Mouse (Mus musculus): Measurements from ENCODE around the gene Pla2g2d. TPM values are rescaled to one million over a fixed set of nuclear protein-coding genes. Genes with fewer than 3 reads are reported as not detected.

The Pla2g2d gene
- total and polyA plus RNA-seq, 2 experiments from 2014 or later: 0.23 to 0.38 TPM

GRCm38 (mm10) chr4:138745884-138746283, 29.7 kb upstream of the Pla2g2d start:
- 64% methylated on average over 4 of the region's 4 CpGs for WGBS

DNA sequence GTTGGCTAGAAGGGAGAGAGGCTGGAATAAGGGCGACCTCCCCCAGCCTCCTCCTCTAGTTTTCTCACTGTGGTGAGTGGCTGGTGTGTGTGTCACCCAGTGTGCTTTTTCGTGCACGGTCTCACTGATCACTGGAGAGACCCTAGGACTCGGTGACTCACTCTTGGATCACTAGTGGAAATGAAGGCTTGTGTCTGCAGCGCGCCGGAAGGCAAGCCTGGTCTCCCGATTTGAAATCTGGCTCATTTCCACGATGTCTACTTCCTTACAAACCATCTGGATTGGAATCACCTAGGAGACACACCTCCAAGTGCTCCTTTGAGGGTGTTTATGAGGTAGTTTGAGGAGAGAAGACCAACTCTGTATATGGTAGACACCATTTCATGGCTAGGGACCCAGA, 28.7 kb upstream of the Pla2g2d start:
- Histone ChIP-seq H3K4me2 (ENCODE audit: low read depth) (no peak overlapping the region), H3K9me3 (ENCODE audit: low read length) (no peaks in the 10 kb centered on the region), H3K4me3 (ENCODE audit: low read depth, low read length) (no peak overlapping the region), H3K36me3 (ENCODE audit: insufficient read depth) (no peaks in the 10 kb centered on the region), H3K9ac (no peak overlapping the region), H3K27me3 (ENCODE audit: insufficient read depth, low read length) (no peaks in the 10 kb centered on the region), H3K4me1 (ENCODE audit: insufficient read depth) (no peaks in the 10 kb centered on the region), H3K27ac (ENCODE audit: low read depth, low read length) (no peak overlapping the region)
- ATAC-seq (no peak), DNase-seq (no peak)
- 89% methylated on average over 9 of the region's 9 CpGs for WGBS
- TF ChIP-seq CTCF (IDR thresholded peaks at IDR 0.05; ENCODE audit: low read depth): no peak

More at GRCm38 (mm10) chr4:138745884-138746283, 29.7 kb upstream of the Pla2g2d start:
- Histone ChIP-seq H3K36me3 (ENCODE audit: insufficient read depth) (no peaks in the 10 kb centered on the region), H3K4me1 (ENCODE audit: insufficient read depth) (no peaks in the 10 kb centered on the region), H3K9ac (no peak overlapping the region), H3K4me2 (ENCODE audit: low read depth) (no peak overlapping the region), H3K4me3 (ENCODE audit: low read depth, low read length) (no peak overlapping the region), H3K9me3 (ENCODE audit: low read length) (no peaks in the 10 kb centered on the region), H3K27ac (ENCODE audit: low read depth, low read length) (no peak overlapping the region), H3K27me3 (ENCODE audit: insufficient read depth, low read length) (no peaks in the 10 kb centered on the region)
- DNase-seq: no peak
- no peak for TF ChIP-seq CTCF (IDR thresholded peaks at IDR 0.05; ENCODE audit: low read depth)
- ATAC-seq: no peak

DNA sequence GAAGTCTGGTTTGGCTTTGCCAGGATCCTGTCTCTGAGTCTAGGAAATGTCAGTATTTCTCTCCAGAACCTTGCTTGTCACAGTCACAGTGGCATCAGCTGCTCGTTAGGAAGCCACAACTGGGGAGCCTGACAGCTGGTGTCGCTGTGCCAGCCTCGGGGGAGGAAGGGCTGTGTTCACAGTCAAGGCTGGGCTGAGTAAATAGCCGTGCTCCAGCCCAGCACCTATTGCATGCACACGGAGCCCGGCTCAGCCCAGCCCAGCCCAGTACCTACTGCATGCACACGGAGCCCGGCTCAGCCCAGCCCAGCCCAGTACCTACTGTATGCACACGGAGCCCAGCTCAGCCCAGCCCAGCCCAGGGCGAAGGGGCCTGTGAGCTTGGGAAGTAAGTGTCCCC, 27.7 kb upstream of the Pla2g2d start:
- H3K9me3 ChIP-seq (ENCODE audit: low read length): no peaks in the 10 kb centered on the region
- no peak overlapping the region for H3K4me3 ChIP-seq (ENCODE audit: low read depth, low read length)
- H3K27ac ChIP-seq (ENCODE audit: low read depth, low read length): no peak overlapping the region
- H3K9ac ChIP-seq: no peak overlapping the region
- TF ChIP-seq CTCF (IDR thresholded peaks at IDR 0.05; ENCODE audit: low read depth): peak; percentile 33; the same call in 1 of the 2 replicates
- DNase-seq: no peak
- no peak overlapping the region for H3K4me2 ChIP-seq (ENCODE audit: low read depth)
- no peaks in the 10 kb centered on the region for H3K27me3 ChIP-seq (ENCODE audit: insufficient read depth, low read length)
- ATAC-seq: peak; percentile 53
- 50% methylated on average over 9 of the region's 10 CpGs for WGBS
- H3K36me3 ChIP-seq (ENCODE audit: insufficient read depth): no peaks in the 10 kb centered on the region
- H3K4me1 ChIP-seq (ENCODE audit: insufficient read depth): no peaks in the 10 kb centered on the region

DNA sequence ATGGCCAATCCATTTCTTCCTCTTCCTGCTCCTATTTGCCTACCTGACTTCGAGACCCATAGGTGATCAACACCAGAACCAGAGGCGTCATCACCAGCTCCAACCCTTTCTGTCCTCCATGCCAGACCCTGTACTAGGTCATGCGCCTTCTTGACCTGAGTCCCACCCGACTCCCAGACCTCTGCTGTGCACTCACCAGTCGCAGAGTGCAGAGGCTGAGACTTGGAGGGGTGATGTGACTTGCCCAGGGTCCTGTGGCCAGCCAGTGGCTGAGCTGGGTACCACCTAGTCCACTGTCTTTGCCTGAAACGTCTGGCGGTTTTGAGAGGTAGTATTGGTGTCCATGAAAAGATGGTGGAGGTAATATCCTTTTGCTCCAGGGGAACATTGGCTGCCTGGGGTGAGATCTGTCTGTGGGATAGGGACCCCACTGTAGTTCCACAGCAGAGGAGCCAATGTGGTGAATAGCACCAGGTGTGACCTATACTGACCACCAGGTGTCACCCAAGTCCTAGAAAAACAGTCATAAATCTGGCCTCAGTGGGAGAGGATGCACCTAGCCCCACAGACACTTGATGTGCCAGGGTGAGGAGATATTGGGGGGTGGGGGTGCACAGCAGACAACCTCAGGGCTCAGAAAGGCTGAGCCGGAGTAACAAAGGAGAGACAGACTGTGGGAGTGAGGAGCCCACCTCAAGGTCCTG, 27.0 kb upstream of the Pla2g2d start:
- 54% methylated on average over 8 of the region's 8 CpGs for WGBS
- no peak overlapping the region for H3K9ac ChIP-seq

DNA sequence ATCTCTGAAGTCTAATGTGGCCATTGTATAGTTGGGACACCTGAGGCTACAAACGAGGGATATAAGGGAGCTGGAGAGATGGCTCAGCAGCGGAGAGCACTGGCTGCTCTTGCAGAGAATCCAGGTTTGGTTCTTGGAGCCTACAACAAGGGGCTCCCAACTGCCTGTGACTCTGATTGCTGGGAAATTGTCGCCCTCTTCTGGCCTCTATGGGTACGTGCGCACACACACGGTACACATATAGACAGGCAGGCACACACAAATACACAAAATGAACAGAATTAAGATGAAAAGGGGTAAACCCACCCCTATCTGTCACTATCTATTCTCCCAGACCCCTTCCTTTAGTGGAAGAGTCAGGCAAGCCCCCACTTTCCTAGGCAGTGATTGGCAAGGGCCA, 22.9 kb upstream of the Pla2g2d start:
- Histone ChIP-seq H3K4me1 (ENCODE audit: insufficient read depth) (no peaks in the 10 kb centered on the region), H3K4me3 (ENCODE audit: low read depth, low read length) (no peak overlapping the region), H3K9ac (no peak overlapping the region), H3K27me3 (ENCODE audit: insufficient read depth, low read length) (no peaks in the 10 kb centered on the region), H3K4me2 (ENCODE audit: low read depth) (no peak overlapping the region), H3K27ac (ENCODE audit: low read depth, low read length) (no peak overlapping the region), H3K36me3 (ENCODE audit: insufficient read depth) (no peaks in the 10 kb centered on the region), H3K9me3 (ENCODE audit: low read length) (no peaks in the 10 kb centered on the region)
- TF ChIP-seq CTCF (IDR thresholded peaks at IDR 0.05; ENCODE audit: low read depth): peak; percentile 20
- no peak for DNase-seq
- no peak for ATAC-seq
- 91% methylated on average over 6 of the region's 6 CpGs for WGBS

More for the DNA sequence above, 27.0 kb upstream of the Pla2g2d start:
- TF ChIP-seq CTCF (IDR thresholded peaks at IDR 0.05; ENCODE audit: low read depth): peak; percentile 85
- no peak overlapping the region for H3K4me3 ChIP-seq (ENCODE audit: low read depth, low read length)
- no peaks in the 10 kb centered on the region for H3K27me3 ChIP-seq (ENCODE audit: insufficient read depth, low read length)
- H3K4me2 ChIP-seq (ENCODE audit: low read depth): no peak overlapping the region
- no peaks in the 10 kb centered on the region for H3K4me1 ChIP-seq (ENCODE audit: insufficient read depth)
- H3K36me3 ChIP-seq (ENCODE audit: insufficient read depth): no peaks in the 10 kb centered on the region
- ATAC-seq (peak; percentile 80), DNase-seq (peak; percentile 78)
- no peak overlapping the region for H3K27ac ChIP-seq (ENCODE audit: low read depth, low read length)
- H3K9me3 ChIP-seq (ENCODE audit: low read length): no peaks in the 10 kb centered on the region

DNA sequence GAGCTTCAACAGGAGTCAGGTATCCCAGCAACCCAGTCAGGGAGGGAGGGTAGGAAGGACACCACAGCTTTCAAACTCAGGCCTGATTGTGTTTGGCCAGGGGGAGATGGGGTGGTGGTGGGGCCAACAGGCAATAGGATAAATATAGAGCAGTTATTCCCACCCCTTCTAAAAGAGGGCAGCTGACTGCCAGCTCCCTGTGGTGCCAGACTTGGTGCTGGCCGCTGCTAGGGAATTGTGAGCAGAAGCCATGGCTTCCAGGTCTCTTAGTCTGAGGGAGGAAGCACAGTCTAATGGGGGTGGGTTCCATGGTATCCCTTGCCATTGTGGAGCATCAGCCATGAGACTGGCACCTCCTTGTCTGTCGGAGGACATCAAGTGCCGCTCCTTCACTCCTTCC, 21.9 kb upstream of the Pla2g2d start:
- no peaks in the 10 kb centered on the region for H3K4me1 ChIP-seq (ENCODE audit: insufficient read depth)
- 90% methylated on average over 3 of the region's 3 CpGs for WGBS
- no peak overlapping the region for H3K4me3 ChIP-seq (ENCODE audit: low read depth, low read length)
- no peak overlapping the region for H3K27ac ChIP-seq (ENCODE audit: low read depth, low read length)
- no peak for DNase-seq
- H3K36me3 ChIP-seq (ENCODE audit: insufficient read depth): no peaks in the 10 kb centered on the region
- no peaks in the 10 kb centered on the region for H3K27me3 ChIP-seq (ENCODE audit: insufficient read depth, low read length)
- no peak for ATAC-seq
- H3K9me3 ChIP-seq (ENCODE audit: low read length): no peaks in the 10 kb centered on the region
- no peak overlapping the region for H3K4me2 ChIP-seq (ENCODE audit: low read depth)
- TF ChIP-seq CTCF (IDR thresholded peaks at IDR 0.05; ENCODE audit: low read depth): no peak
- no peak overlapping the region for H3K9ac ChIP-seq

DNA sequence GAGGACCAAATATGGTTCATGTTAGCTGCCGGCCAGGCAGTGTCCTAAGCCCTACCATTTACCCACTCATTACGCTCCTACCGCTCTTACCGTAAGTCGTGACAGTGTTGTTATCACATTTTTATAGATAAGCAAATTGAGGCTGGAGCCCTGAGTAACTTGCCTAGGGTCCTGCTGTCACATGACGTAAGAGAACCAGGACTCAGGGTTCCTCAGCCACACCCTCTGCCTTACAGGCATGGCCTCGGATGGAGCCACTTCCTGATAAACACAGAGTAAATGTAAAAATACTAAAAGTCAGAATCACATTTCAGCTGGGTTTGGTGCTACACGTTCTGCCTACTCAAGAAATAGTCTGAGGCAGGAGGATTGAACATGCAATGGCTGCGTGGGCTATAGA, 21.1 kb upstream of the Pla2g2d start:
- TF ChIP-seq CTCF (IDR thresholded peaks at IDR 0.05; ENCODE audit: low read depth): no peak
- H3K9me3 ChIP-seq (ENCODE audit: low read length): no peaks in the 10 kb centered on the region

More for the DNA sequence above, 21.1 kb upstream of the Pla2g2d start:
- H3K4me2 ChIP-seq (ENCODE audit: low read depth): no peak overlapping the region
- WGBS: 92% methylated on average over 9 of the region's 9 CpGs
- no peak overlapping the region for H3K4me3 ChIP-seq (ENCODE audit: low read depth, low read length)
- no peak overlapping the region for H3K27ac ChIP-seq (ENCODE audit: low read depth, low read length)
- H3K36me3 ChIP-seq (ENCODE audit: insufficient read depth): no peaks in the 10 kb centered on the region
- DNase-seq: no peak
- H3K9ac ChIP-seq: no peak overlapping the region
- H3K4me1 ChIP-seq (ENCODE audit: insufficient read depth): no peaks in the 10 kb centered on the region
- no peaks in the 10 kb centered on the region for H3K27me3 ChIP-seq (ENCODE audit: insufficient read depth, low read length)
- no peak for ATAC-seq
